ENCODE assay signal across 8 mouse cellular contexts in genomic region chr13:72640131-72640521, GRCm38 (mm10). TPM values are rescaled to one million over a fixed set of nuclear protein-coding genes. Genes with fewer than 3 reads are reported as not detected.
DNase-seq lines count a peak whose midpoint lies in the region; ATAC-seq and TF ChIP-seq lines count a peak whose summit lies in the region.
"Had no signal": no experiment of that assay in that cellular context is flagged by ENCODE, and none has a peak within 500 bp of the region (broad histone marks: within the 10 kb centered on the region; RNA-seq: fewer than 3 reads in every experiment).

No protein-coding gene starts in this region.

- WGBS in forebrain, embryonic 13.5 days = 5% methylated on average over 11 of the region's 11 CpGs
- WGBS in kidney, embryonic 15.5 days = 4% methylated on average over 11 of the region's 11 CpGs

- H3K36me3 ChIP-seq in ES-Bruce4 (ENCODE audit: control insufficient read depth, insufficient read depth, low read length, poor library complexity, severe bottlenecking) = no peaks in the 10 kb centered on the region
- no peaks in the 10 kb centered on the region for H3K36me3 ChIP-seq in forebrain, embryonic 13.5 days (ENCODE audit: poor library complexity, severe bottlenecking)
- no peaks in the 10 kb centered on the region for H3K36me3 ChIP-seq in kidney, embryonic 15.5 days

- H3K27me3 ChIP-seq in ES-Bruce4 (ENCODE audit: control insufficient read depth, insufficient read depth, low read length, poor library complexity, severe bottlenecking) = peaks cover 4% of the 10 kb centered on the region; the same call in 1 of the 2 replicates
- peaks cover 93% of the 10 kb centered on the region for H3K27me3 ChIP-seq in forebrain, embryonic 13.5 days
- peaks cover 96% of the 10 kb centered on the region for H3K27me3 ChIP-seq in kidney, embryonic 15.5 days

- ATAC-seq in forebrain, embryonic 13.5 days = 0 out of 2 replicates have a peak, but pooled peaks have one; percentile 16
- ATAC-seq in kidney, embryonic 15.5 days (replicated peaks; ENCODE audit: low FRiP score) = no peak

- H3K4me3 ChIP-seq in ES-Bruce4 (ENCODE audit: low read depth, low read length) = peak overlapping the region; percentile 41
- peak overlapping the region; percentile 37 for H3K4me3 ChIP-seq in forebrain, embryonic 13.5 days
- H3K4me3 ChIP-seq in kidney, embryonic 15.5 days (replicated peaks) = peak overlapping the region; percentile 42

- H3K9ac ChIP-seq in ES-Bruce4 (ENCODE audit: low read depth, poor library complexity, severe bottlenecking) = no peak overlapping the region
- H3K9ac ChIP-seq in forebrain, embryonic 13.5 days = 0 out of 2 replicates have a peak overlapping the region, but pooled peaks have one; percentile 55
- 0 out of 2 replicates have a peak overlapping the region, but pooled peaks have one; percentile 18 for H3K9ac ChIP-seq in kidney, embryonic 15.5 days

- peak; percentile 59 for DNase-seq in adipocyte (ENCODE audit: low spot score)
- DNase-seq in lung, postnatal 14 days = peak; percentile 71
- no peak for DNase-seq in spleen, postnatal 14 days (ENCODE audit: low spot score in 2 of 2)
- no peak for DNase-seq in layer of hippocampus, postnatal 10 days (ENCODE audit: low spot score in 2 of 2)

- H3K27ac ChIP-seq in ES-Bruce4 (ENCODE audit: insufficient read depth, low read length) = no peak overlapping the region
- H3K27ac ChIP-seq in forebrain, embryonic 13.5 days = no peak overlapping the region
- no peak overlapping the region for H3K27ac ChIP-seq in kidney, embryonic 15.5 days

- no peak for TF ChIP-seq POLR2A in ES-Bruce4 (IDR thresholded peaks at IDR 0.05; ENCODE audit: insufficient read depth, low read length)

- no peaks in the 10 kb centered on the region for H3K4me1 ChIP-seq in ES-Bruce4 (ENCODE audit: control insufficient read depth, insufficient read depth, low read length)
- H3K4me1 ChIP-seq in forebrain, embryonic 13.5 days = peaks cover 11% of the 10 kb centered on the region
- peaks cover 13% of the 10 kb centered on the region for H3K4me1 ChIP-seq in kidney, embryonic 15.5 days

- peak overlapping the region; percentile 63 for H3K4me2 ChIP-seq in forebrain, embryonic 13.5 days
- peak overlapping the region; percentile 64 for H3K4me2 ChIP-seq in kidney, embryonic 15.5 days

- TF ChIP-seq EP300 in ES-Bruce4 (IDR thresholded peaks at IDR 0.05; ENCODE audit: insufficient read depth, low read depth, low read length) = no peak

- peak; percentile 44 for TF ChIP-seq CTCF in ES-Bruce4 (IDR thresholded peaks at IDR 0.05; ENCODE audit: low read depth, low read length)

- no peaks in the 10 kb centered on the region for H3K9me3 ChIP-seq in ES-Bruce4 (replicated peaks; ENCODE audit: control insufficient read depth, insufficient read depth, low read length, poor library complexity, severe bottlenecking)
- H3K9me3 ChIP-seq in forebrain, embryonic 13.5 days (replicated peaks) = no peaks in the 10 kb centered on the region
- H3K9me3 ChIP-seq in kidney, embryonic 15.5 days (replicated peaks) = no peaks in the 10 kb centered on the region

RNA-seq across cellular contexts. Expression of gene Irx2, which starts 11.5 kb away (rescaled TPM):
- 7.3 and 7.4 TPM in 2 replicates for polyA plus RNA-seq in ES-Bruce4 (2011; ENCODE audit: insufficient read depth, insufficient read length, low read depth, missing spikeins)
- 1.2 and 2.9 TPM in 2 replicates for polyA plus RNA-seq in forebrain, embryonic 13.5 days (2015; fragmentation: Nextera tagmentation; extraction: Ambion mirVana)
- polyA plus RNA-seq in kidney, embryonic 15.5 days (2015; fragmentation: Nextera tagmentation; extraction: Ambion mirVana) = 7.9 and 8.0 TPM in 2 replicates
- total RNA-seq in layer of hippocampus, postnatal 10 days (2021) = under 1 TPM; 0.40 to 0.80 TPM
- polyA plus RNA-seq: erythroblast, embryonic 14.5 days had no signal

Comparison
In these comparisons a context has a peak if more than half of its experiments do, and no peak if none do; other contexts are left out.
1. DNase-seq: peak in adipocyte (single experiment) and lung, postnatal 14 days (single experiment); none in spleen, postnatal 14 days (0 of 2) and layer of hippocampus, postnatal 10 days (0 of 2).
2. Peak in every context shown above with its lines, with median percentiles within 50 percentile points of each other: H3K4me3 ChIP-seq.